Mouse (Mus musculus): ENCODE measurements around the gene Cth. TPM values are rescaled to one million over a fixed set of nuclear protein-coding genes. Genes with fewer than 3 reads are reported as not detected.
"Not testable (repeated sequence)": the region's sequence is repeated elsewhere in the genome, so short reads cannot be mapped to it uniquely, and the experiment has no call there.

Cth gene
- 7.2 and 7.5 TPM in 2 replicates for polyA plus RNA-seq (2016; fragmentation: Nextera tagmentation; extraction: Ambion mirVana)

DNA sequence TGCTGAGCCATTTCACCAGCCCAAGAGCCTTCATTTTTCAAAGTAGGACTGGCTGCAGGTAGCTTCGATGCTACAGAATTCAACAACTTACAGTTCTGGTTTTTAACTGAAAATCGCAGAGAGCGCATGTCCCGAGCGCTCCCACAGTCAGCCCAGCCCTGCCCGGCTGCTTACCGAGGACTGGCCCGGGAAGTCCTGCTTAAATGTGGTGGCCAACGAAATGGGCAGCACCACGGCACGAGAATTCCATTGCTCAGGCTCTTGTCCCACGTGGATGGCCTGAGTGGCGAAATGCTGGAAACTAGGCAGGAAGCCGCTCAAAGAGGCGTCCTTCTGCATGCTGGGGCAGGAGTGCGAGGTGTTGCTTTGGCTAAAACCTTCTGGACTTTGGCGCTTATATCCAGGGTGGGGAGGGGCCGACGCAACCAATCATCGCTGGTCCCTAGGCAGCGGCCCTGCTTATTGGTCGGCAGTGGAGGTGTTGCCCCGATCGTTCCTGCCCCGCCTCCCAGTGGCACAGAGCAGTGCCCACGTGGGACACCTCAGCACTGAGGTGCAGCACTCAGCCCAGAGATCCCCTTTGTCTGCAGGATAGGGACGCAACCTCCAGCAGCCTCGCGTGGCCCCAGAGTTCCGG lies at the start of gene Cth:
Gene Cth, minus strand, starts transcription at position 386 of the 637 bp plus-strand sequence.
- Histone ChIP-seq H3K27ac (no peak within 1 kb of the TSS), H3K36me3 (no peaks in the 10 kb centered on the region), H3K9me3 (replicated peaks) (no peaks in the 10 kb centered on the region), H3K9ac (peak within 1 kb of the TSS; percentile 41; the same call in 1 of the 2 replicates), H3K4me2 (replicated peaks) (peak within 1 kb of the TSS; percentile 82), H3K27me3 (no peaks in the 10 kb centered on the region), H3K4me1 (0 out of 2 replicates have a peak, but pooled peaks cover 5% of the 10 kb centered on the region), H3K4me3 (peak within 1 kb of the TSS; percentile 44)
- ATAC-seq (ENCODE audit: low FRiP score) = peak; percentile 100
- WGBS = under 1% methylated on average over 30 of the region's 30 CpGs

GRCm38 (mm10) chr3:157973236-157973635 lies 48.4 kb upstream of the Cth start:
- no peak for ATAC-seq (ENCODE audit: low FRiP score)
- H3K36me3 ChIP-seq = 0 out of 2 replicates have a peak, but pooled peaks cover 9% of the 10 kb centered on the region
- no peak overlapping the region for H3K4me2 ChIP-seq (replicated peaks)
- no peaks in the 10 kb centered on the region; the same call in 1 of the 2 replicates for H3K9me3 ChIP-seq (replicated peaks)
- H3K4me3 ChIP-seq = no peak overlapping the region
- 97% methylated on average over 2 of the region's 2 CpGs for WGBS
- no peak overlapping the region for H3K9ac ChIP-seq
- H3K27ac ChIP-seq = no peak overlapping the region
- H3K27me3 ChIP-seq = no peaks in the 10 kb centered on the region
- no peaks in the 10 kb centered on the region for H3K4me1 ChIP-seq

- WGBS = 90% methylated on average over 2 of the region's 2 CpGs
- Histone ChIP-seq H3K27ac (no peak overlapping the region), H3K4me3 (no peak overlapping the region), H3K36me3 (0 out of 2 replicates have a peak, but pooled peaks cover 6% of the 10 kb centered on the region), H3K27me3 (no peaks in the 10 kb centered on the region), H3K4me1 (no peaks in the 10 kb centered on the region), H3K9ac (no peak overlapping the region), H3K9me3 (replicated peaks) (no peaks in the 10 kb centered on the region; the same call in 1 of the 2 replicates), H3K4me2 (replicated peaks) (no peak overlapping the region)
- ATAC-seq (ENCODE audit: low FRiP score) = no peak
These were observed 46.3 kb upstream of the Cth start for GRCm38 (mm10) chr3:157971151-157971550.

DNA sequence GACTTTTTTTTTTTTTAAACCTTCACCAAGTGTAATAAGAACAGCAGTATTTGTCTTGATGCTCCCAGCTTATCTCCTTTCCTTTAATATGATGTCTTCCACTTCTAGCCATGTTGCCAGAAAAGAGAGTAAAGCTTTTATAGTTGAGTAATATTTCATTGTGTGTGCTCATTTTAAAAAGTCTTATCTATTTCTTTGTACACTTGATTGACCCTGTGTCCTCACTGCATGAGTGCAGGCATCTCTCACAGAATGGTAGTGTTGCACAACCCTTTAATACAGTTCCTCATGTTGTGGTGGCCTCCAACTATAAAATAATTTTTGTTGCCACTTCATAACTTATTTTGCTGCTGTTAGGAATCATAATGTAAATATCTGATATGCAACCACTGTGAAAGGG lies 32.4 kb upstream of the Cth start:
- H3K9me3 ChIP-seq (replicated peaks) = no peaks in the 10 kb centered on the region
- H3K27me3 ChIP-seq = no peaks in the 10 kb centered on the region
- H3K36me3 ChIP-seq = peaks cover 3% of the 10 kb centered on the region
- no peak for ATAC-seq (ENCODE audit: low FRiP score)
- no peak overlapping the region for H3K27ac ChIP-seq
- no peak overlapping the region for H3K4me2 ChIP-seq (replicated peaks)
- no peak overlapping the region for H3K4me3 ChIP-seq
- H3K9ac ChIP-seq = no peak overlapping the region
- no peaks in the 10 kb centered on the region for H3K4me1 ChIP-seq

DNA sequence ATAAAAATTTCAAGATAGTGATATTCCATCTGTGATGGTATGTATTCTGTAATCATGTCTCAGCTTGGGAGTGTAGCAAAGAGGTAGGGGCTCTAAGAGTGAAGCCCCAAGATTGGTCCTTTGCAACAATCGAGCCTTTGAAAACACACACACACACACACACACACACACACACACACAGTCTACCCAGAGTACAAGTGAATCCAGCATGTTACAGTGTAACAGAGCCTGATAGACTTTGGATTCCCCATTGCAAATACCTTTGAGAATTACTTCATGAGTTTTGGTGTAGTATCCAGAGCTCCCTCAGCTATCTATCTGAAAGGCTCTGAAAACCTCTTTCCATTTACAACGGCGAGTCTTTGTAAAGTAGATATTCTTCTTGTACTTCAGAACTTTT lies 31.3 kb upstream of the Cth start:
- no peaks in the 10 kb centered on the region for H3K27me3 ChIP-seq
- no peaks in the 10 kb centered on the region for H3K4me1 ChIP-seq
- H3K27ac ChIP-seq = no peak overlapping the region
- H3K4me3 ChIP-seq = no peak overlapping the region
- 94% methylated on average over 3 of the region's 3 CpGs for WGBS
- no peaks in the 10 kb centered on the region for H3K36me3 ChIP-seq
- H3K9ac ChIP-seq = no peak overlapping the region
- ATAC-seq (ENCODE audit: low FRiP score) = no peak
- H3K4me2 ChIP-seq (replicated peaks) = no peak overlapping the region
- H3K9me3 ChIP-seq (replicated peaks) = no peaks in the 10 kb centered on the region

- Histone ChIP-seq H3K9ac (no peak overlapping the region), H3K27me3 (no peaks in the 10 kb centered on the region), H3K4me1 (no peaks in the 10 kb centered on the region), H3K4me3 (no peak overlapping the region), H3K27ac (no peak overlapping the region), H3K36me3 (no peaks in the 10 kb centered on the region), H3K4me2 (replicated peaks) (no peak overlapping the region), H3K9me3 (replicated peaks) (no peaks in the 10 kb centered on the region)
- WGBS = 86% methylated on average over 2 of the region's 2 CpGs
- no peak for ATAC-seq (ENCODE audit: low FRiP score)
These were observed 30.6 kb upstream of the Cth start for GRCm38 (mm10) chr3:157955466-157955865.

DNA sequence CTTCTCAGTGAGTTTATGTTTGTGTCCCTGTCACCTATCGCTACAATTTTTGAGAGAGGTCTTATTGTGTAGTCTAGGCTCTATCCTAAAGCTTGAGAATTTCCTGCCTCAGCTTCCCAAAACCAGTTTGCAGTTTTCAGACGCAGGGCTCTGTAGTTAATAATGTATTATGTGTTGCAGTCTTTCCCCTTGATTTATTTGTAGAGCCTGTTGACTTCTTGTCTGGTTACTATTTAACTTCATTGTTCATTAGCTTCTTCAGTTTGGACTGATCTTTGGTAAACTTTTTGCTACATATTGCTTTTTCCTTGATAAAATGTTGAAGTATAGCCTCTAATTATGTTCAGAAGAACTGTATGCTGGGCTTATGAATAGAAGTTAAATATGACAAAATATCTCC lies 27.8 kb upstream of the Cth start:
- H3K9me3 ChIP-seq (replicated peaks) = no peaks in the 10 kb centered on the region
- H3K27ac ChIP-seq = no peak overlapping the region
- no peak overlapping the region for H3K4me3 ChIP-seq
- no peak overlapping the region for H3K9ac ChIP-seq
- no peaks in the 10 kb centered on the region for H3K27me3 ChIP-seq
- ATAC-seq (ENCODE audit: low FRiP score) = no peak
- peaks cover 11% of the 10 kb centered on the region for H3K4me1 ChIP-seq
- 88% methylated on average over 2 of the region's 2 CpGs for WGBS
- H3K4me2 ChIP-seq (replicated peaks) = no peak overlapping the region
- no peaks in the 10 kb centered on the region for H3K36me3 ChIP-seq

- ATAC-seq (ENCODE audit: low FRiP score) = peak; percentile 82
- H3K9ac ChIP-seq = peak overlapping the region; percentile 94
These were observed 22.8 kb upstream of the Cth start for GRCm38 (mm10) chr3:157947383-157948280.

GRCm38 (mm10) chr3:157946843-157947358 lies 22.0 kb upstream of the Cth start, which contains the start of gene Ankrd13c:
TSS of gene Ankrd13c (plus strand) at chr3:157947239.
- no peaks in the 10 kb centered on the region for H3K9me3 ChIP-seq (replicated peaks)
- no peaks in the 10 kb centered on the region for H3K36me3 ChIP-seq
- H3K9ac ChIP-seq = peak within 1 kb of the TSS; percentile 94
- ATAC-seq (ENCODE audit: low FRiP score) = peak; percentile 99
- H3K27me3 ChIP-seq = no peaks in the 10 kb centered on the region
- H3K4me3 ChIP-seq = peak within 1 kb of the TSS; percentile 99
- H3K4me2 ChIP-seq (replicated peaks) = peak within 1 kb of the TSS; percentile 94
- 1% methylated on average over 43 of the region's 45 CpGs for WGBS
- H3K4me1 ChIP-seq = peaks cover 15% of the 10 kb centered on the region
- peak within 1 kb of the TSS; percentile 96 for H3K27ac ChIP-seq

More at GRCm38 (mm10) chr3:157947383-157948280, 22.8 kb upstream of the Cth start:
- H3K36me3 ChIP-seq = no peaks in the 10 kb centered on the region
- H3K4me2 ChIP-seq (replicated peaks) = peak overlapping the region; percentile 94
- H3K27ac ChIP-seq = peak overlapping the region; percentile 96
- peaks cover 15% of the 10 kb centered on the region for H3K4me1 ChIP-seq
- no peaks in the 10 kb centered on the region for H3K9me3 ChIP-seq (replicated peaks)
- H3K4me3 ChIP-seq = peak overlapping the region; percentile 99
- H3K27me3 ChIP-seq = no peaks in the 10 kb centered on the region
- under 1% methylated on average over 84 of the region's 93 CpGs for WGBS

DNA sequence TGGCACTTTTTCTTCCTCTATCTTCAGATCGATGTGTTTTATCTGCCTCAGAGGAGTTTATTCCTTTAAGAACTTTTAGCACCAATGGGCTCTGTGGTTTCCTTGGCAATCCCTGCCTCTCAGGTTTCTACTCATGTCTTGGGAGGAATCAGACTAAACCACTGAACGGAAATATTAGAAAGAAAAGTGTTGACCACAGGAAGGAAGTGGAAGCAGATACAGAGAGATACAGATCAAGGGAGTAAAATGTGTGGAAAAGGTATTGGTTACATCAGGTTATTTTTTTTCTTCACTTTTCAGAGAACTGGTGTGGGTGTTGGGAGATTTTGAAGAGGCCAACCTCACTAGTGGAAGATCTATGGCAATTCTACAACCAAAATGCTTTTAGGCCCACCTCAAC lies 13.7 kb upstream of the Cth start:
- Histone ChIP-seq H3K9me3 (replicated peaks) (no peaks in the 10 kb centered on the region), H3K4me2 (replicated peaks) (no peak overlapping the region), H3K36me3 (no peaks in the 10 kb centered on the region), H3K27me3 (no peaks in the 10 kb centered on the region), H3K27ac (no peak overlapping the region), H3K4me3 (no peak overlapping the region), H3K4me1 (no peaks in the 10 kb centered on the region), H3K9ac (no peak overlapping the region)
- ATAC-seq (ENCODE audit: low FRiP score) = no peak
- WGBS = 86% methylated on average over 2 of the region's 2 CpGs

- Histone ChIP-seq H3K4me3 (no peak overlapping the region), H3K4me2 (replicated peaks) (no peak overlapping the region), H3K36me3 (no peaks in the 10 kb centered on the region), H3K27ac (no peak overlapping the region), H3K27me3 (no peaks in the 10 kb centered on the region), H3K9me3 (replicated peaks) (no peaks in the 10 kb centered on the region), H3K9ac (no peak overlapping the region), H3K4me1 (no peaks in the 10 kb centered on the region)
- 87% methylated on average over 3 of the region's 3 CpGs for WGBS
- no peak for ATAC-seq (ENCODE audit: low FRiP score)
These were observed 9.5 kb upstream of the Cth start for GRCm38 (mm10) chr3:157934301-157934823.

DNA sequence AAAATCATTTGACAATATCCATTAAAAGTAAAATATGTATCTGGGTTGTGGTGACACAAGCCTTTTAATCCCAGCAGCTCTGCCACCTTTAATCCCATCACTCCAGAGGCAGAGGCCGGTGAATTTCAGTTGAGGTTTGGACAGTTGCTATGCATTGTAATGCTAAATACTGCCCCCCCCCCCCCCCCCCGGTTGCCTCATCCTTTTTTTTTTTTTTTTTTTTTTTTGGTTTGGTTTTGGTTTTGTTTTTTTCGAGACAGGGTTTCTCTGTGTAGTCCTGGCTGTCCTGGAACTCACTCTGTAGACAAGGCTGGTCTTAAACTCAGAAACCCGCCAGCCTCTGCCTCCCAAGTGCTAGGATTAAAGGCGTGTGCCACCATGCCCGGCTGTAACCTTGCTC lies 8.3 kb upstream of the Cth start:
- not testable (repeated sequence) for H3K4me2 ChIP-seq (replicated peaks); H3K9ac ChIP-seq; H3K4me3 ChIP-seq; ATAC-seq (ENCODE audit: low FRiP score); H3K27ac ChIP-seq; H3K9me3 ChIP-seq (replicated peaks); H3K4me1 ChIP-seq; H3K36me3 ChIP-seq; H3K27me3 ChIP-seq
- WGBS = 70% methylated on average over 5 of the region's 6 CpGs
